Mouse (Mus musculus) liver, adult 2 months (tissue): Measurements from ENCODE around the gene Otud3. TPM values are rescaled to one million over a fixed set of nuclear protein-coding genes. Genes with fewer than 3 reads are reported as not detected.

Experiments
- DNase-seq: peaks from one replicate; pipeline ENCODE4 v3.0.0-alpha.2; 2011; ENCODE audit warnings: low read depth, low spot score; ENCODE audit errors: extremely low read depth
- H3K27ac ChIP-seq: fragments of 200-500 bp; replicated peaks from 2 replicates; pipeline ENCODE4 v1.5.1; 2012; ENCODE audit warnings: low read depth, mild to moderate bottlenecking, control low read depth, inconsistent platforms, low read length; ENCODE audit not compliant: insufficient read depth
- H3K27me3 ChIP-seq: fragments of 200-500 bp; 2 replicates; pipeline ENCODE4 v1.6.1; 2012; ENCODE audit warnings: mild to moderate bottlenecking, moderate library complexity, low read length, inconsistent platforms; ENCODE audit not compliant: control insufficient read depth, insufficient read depth
- H3K36me3 ChIP-seq: fragments of 200-500 bp; 2 replicates; pipeline ENCODE4 v1.6.1; 2012; ENCODE audit warnings: low read length, inconsistent platforms; ENCODE audit not compliant: control insufficient read depth, insufficient read depth
- H3K4me1 ChIP-seq: fragments of 200-500 bp; 2 replicates; pipeline ENCODE4 v1.6.1; 2011; ENCODE audit warnings: low read length; ENCODE audit not compliant: control insufficient read depth, insufficient read depth
- H3K4me3 ChIP-seq: fragments of 200-500 bp; 2 replicates; pipeline ENCODE4 v1.5.1; 2011; ENCODE audit warnings: low read depth, mild to moderate bottlenecking, control low read depth, low read length, moderate library complexity; ENCODE audit not compliant: insufficient read depth
- H3K79me2 ChIP-seq: fragments of 200-500 bp; 2 replicates; pipeline ENCODE4 v1.6.1; 2012; ENCODE audit warnings: inconsistent platforms, mild to moderate bottlenecking, low read length, moderate library complexity; ENCODE audit not compliant: control insufficient read depth, insufficient read depth
- H3K9ac ChIP-seq: fragments of 200-500 bp; 2 replicates; pipeline ENCODE4 v1.6.1; 2012; ENCODE audit warnings: low read depth, mild to moderate bottlenecking, control low read depth, inconsistent platforms, low read length
- CTCF ChIP-seq: fragments of 200-500 bp; IDR thresholded peaks from 2 replicates; pipeline ENCODE4 v1.5.1; 2011; ENCODE audit warnings: low read depth, low read length, control low read depth
- POLR2A ChIP-seq: fragments of 200-500 bp; IDR thresholded peaks from 2 replicates; pipeline ENCODE4 v1.6.1; 2011; ENCODE audit warnings: low read length, control low read depth; ENCODE audit not compliant: insufficient read depth; ENCODE audit errors: extremely low read depth
- WGBS: fragments of 180-500 bp; shearing (Covaris S2); methylation state at CpG from one replicate; pipeline ENCODE4 v1.1.7; 2018; 5-methylcytosine and 5-hydroxymethylcytosine counted together
- polyA plus RNA-seq: library from polyadenylated mRNA; depleted of rRNA; stranded (reverse); fragments of >200 nt; gene quantifications from 2 replicates; pipeline ENCODE4 v1.2.3, GENCODE M21; 2012
- total RNA-seq: library from RNA; depleted of rRNA; stranded (reverse); fragments of >200 nt; gene quantifications from 2 replicates; pipeline ENCODE4 v1.2.3, GENCODE M21; 2014

Gene Otud3
- total and polyA plus RNA-seq, 2 experiments = 4.1 TPM

GRCm38 (mm10) chr4:138884261-138884660 is 29.5 kb downstream of the Otud3 start:
- Histone ChIP-seq H3K27ac (no peak overlapping the region), H3K36me3 (no peaks in the 10 kb centered on the region), H3K79me2 (no peaks in the 10 kb centered on the region), H3K4me3 (no peak overlapping the region), H3K27me3 (no peaks in the 10 kb centered on the region), H3K9ac (no peak overlapping the region), H3K4me1 (no peaks in the 10 kb centered on the region)
- TF ChIP-seq CTCF (peak; percentile 87), POLR2A (no peak)
- peak; percentile 43 for DNase-seq
- WGBS = 16% methylated on average over 6 of the region's 6 CpGs

- TF ChIP-seq POLR2A = no peak
- no peak for TF ChIP-seq CTCF
- no peaks in the 10 kb centered on the region for H3K27me3 ChIP-seq
- H3K79me2 ChIP-seq = no peaks in the 10 kb centered on the region
- no peak overlapping the region for H3K9ac ChIP-seq
- H3K4me3 ChIP-seq = no peak overlapping the region
- H3K27ac ChIP-seq = no peak overlapping the region
- H3K4me1 ChIP-seq = no peaks in the 10 kb centered on the region
- WGBS = 22% methylated on average over 16 of the region's 16 CpGs
- no peaks in the 10 kb centered on the region for H3K36me3 ChIP-seq
- no peak for DNase-seq
Observed at GRCm38 (mm10) chr4:138882179-138882578, 31.6 kb downstream of the Otud3 start.

GRCm38 (mm10) chr4:138880811-138881584 is 32.7 kb downstream of the Otud3 start:
- DNase-seq = peak; percentile 66
- Histone ChIP-seq H3K79me2 (no peaks in the 10 kb centered on the region), H3K4me3 (no peak overlapping the region), H3K4me1 (no peaks in the 10 kb centered on the region), H3K27me3 (no peaks in the 10 kb centered on the region), H3K36me3 (no peaks in the 10 kb centered on the region), H3K27ac (no peak overlapping the region), H3K9ac (no peak overlapping the region)
- no peak for TF ChIP-seq CTCF
- no peak for TF ChIP-seq POLR2A
- WGBS = 47% methylated on average over 7 of the region's 7 CpGs

- Histone ChIP-seq H3K4me1 (no peaks in the 10 kb centered on the region), H3K27me3 (no peaks in the 10 kb centered on the region), H3K9ac (no peak overlapping the region), H3K4me3 (no peak overlapping the region), H3K79me2 (no peaks in the 10 kb centered on the region), H3K27ac (no peak overlapping the region), H3K36me3 (no peaks in the 10 kb centered on the region)
- TF ChIP-seq CTCF = no peak
- 81% methylated on average over 11 of the region's 11 CpGs for WGBS
- DNase-seq = peak; percentile 26
Observed at GRCm38 (mm10) chr4:138879808-138880207, 33.9 kb downstream of the Otud3 start.

GRCm38 (mm10) chr4:138878783-138879182 is 35.0 kb downstream of the Otud3 start:
- no peak overlapping the region for H3K9ac ChIP-seq
- TF ChIP-seq POLR2A (no peak), CTCF (no peak)
- no peaks in the 10 kb centered on the region for H3K27me3 ChIP-seq
- no peak overlapping the region for H3K4me3 ChIP-seq
- no peaks in the 10 kb centered on the region for H3K79me2 ChIP-seq
- WGBS = 61% methylated on average over 8 of the region's 8 CpGs
- no peak for DNase-seq
- H3K27ac ChIP-seq = no peak overlapping the region
- H3K36me3 ChIP-seq = no peaks in the 10 kb centered on the region
- no peaks in the 10 kb centered on the region for H3K4me1 ChIP-seq

GRCm38 (mm10) chr4:138877731-138878130 is 36.0 kb downstream of the Otud3 start, which contains the start of gene Pla2g2e:
TSS of gene Pla2g2e (plus strand) at chr4:138877942.
- WGBS = 77% methylated on average over 4 of the region's 4 CpGs
- Histone ChIP-seq H3K36me3 (no peaks in the 10 kb centered on the region), H3K27ac (no peak within 1 kb of the TSS), H3K9ac (no peak within 1 kb of the TSS), H3K4me3 (no peak within 1 kb of the TSS), H3K4me1 (no peaks in the 10 kb centered on the region), H3K27me3 (no peaks in the 10 kb centered on the region), H3K79me2 (no peaks in the 10 kb centered on the region)
- no peak for TF ChIP-seq POLR2A
- no peak for TF ChIP-seq CTCF
- DNase-seq = no peak
